Mouse (Mus musculus): ENCODE measurements around the gene Ppfia3. TPM values are rescaled to one million over a fixed set of nuclear protein-coding genes. Genes with fewer than 3 reads are reported as not detected.
"Not testable (repeated sequence)": the region's sequence is repeated elsewhere in the genome, so short reads cannot be mapped to it uniquely, and the experiment has no call there.

Gene Ppfia3
- polyA plus RNA-seq, 1 experiment, result 0.27 TPM

GRCm38 (mm10) chr7:45403532-45404261 lies 36.9 kb upstream of the Ppfia3 start:
- TF ChIP-seq POLR2A (IDR thresholded peaks at IDR 0.05; ENCODE audit: low read depth, low read length), result no peak
- TF ChIP-seq CTCF (IDR thresholded peaks at IDR 0.05; ENCODE audit: extremely low read depth, insufficient read depth, insufficient read length, insufficient replicate concordance), result peak; percentile 36; the same call in 1 of the 2 replicates
- Histone ChIP-seq H3K4me1 (ENCODE audit: control insufficient read depth, insufficient read depth, insufficient read length) (peaks cover 5% of the 10 kb centered on the region; the same call in 1 of the 2 replicates), H3K4me3 (ENCODE audit: extremely low read depth, insufficient read depth, insufficient read length) (no peak overlapping the region), H3K27ac (ENCODE audit: insufficient read depth, low read length) (no peak overlapping the region), H3K27me3 (ENCODE audit: control insufficient read depth, insufficient read depth, low read length) (peaks cover 12% of the 10 kb centered on the region), H3K36me3 (ENCODE audit: control insufficient read depth, insufficient read depth, low read length) (no peaks in the 10 kb centered on the region)
- peak; percentile 59 to 60 for DNase-seq (ENCODE audit: low read depth in 1 of 2, low spot score in 2 of 2)
- 38% methylated on average over 6 of the region's 6 CpGs for WGBS

- WGBS, result 84% methylated on average over 10 of the region's 10 CpGs
- Histone ChIP-seq H3K4me3 (ENCODE audit: extremely low read depth, insufficient read depth, insufficient read length) (no peak overlapping the region), H3K27me3 (ENCODE audit: control insufficient read depth, insufficient read depth, low read length) (peaks cover 9% of the 10 kb centered on the region)
These were observed 34.8 kb upstream of the Ppfia3 start for GRCm38 (mm10) chr7:45401521-45402085.

GRCm38 (mm10) chr7:45396787-45397186 lies 30.0 kb upstream of the Ppfia3 start:
- WGBS, result 59% methylated on average over 2 of the region's 2 CpGs
- no peaks in the 10 kb centered on the region for H3K27me3 ChIP-seq (ENCODE audit: control insufficient read depth, insufficient read depth, low read length)
- peaks cover 9% of the 10 kb centered on the region; the same call in 1 of the 2 replicates for H3K4me1 ChIP-seq (ENCODE audit: control insufficient read depth, insufficient read depth, insufficient read length)
- H3K4me3 ChIP-seq (ENCODE audit: extremely low read depth, insufficient read depth, insufficient read length), result no peak overlapping the region
- no peak overlapping the region for H3K27ac ChIP-seq (ENCODE audit: insufficient read depth, low read length)
- H3K36me3 ChIP-seq (ENCODE audit: control insufficient read depth, insufficient read depth, low read length), result peaks cover 11% of the 10 kb centered on the region
- DNase-seq (ENCODE audit: low read depth in 1 of 2, low spot score in 2 of 2), result no peak
- TF ChIP-seq CTCF (IDR thresholded peaks at IDR 0.05; ENCODE audit: extremely low read depth, insufficient read depth, insufficient read length, insufficient replicate concordance) (no peak), POLR2A (IDR thresholded peaks at IDR 0.05; ENCODE audit: low read depth, low read length) (no peak)

More at GRCm38 (mm10) chr7:45401521-45402085, 34.8 kb upstream of the Ppfia3 start:
- Histone ChIP-seq H3K27ac (ENCODE audit: insufficient read depth, low read length) (no peak overlapping the region), H3K36me3 (ENCODE audit: control insufficient read depth, insufficient read depth, low read length) (no peaks in the 10 kb centered on the region), H3K4me1 (ENCODE audit: control insufficient read depth, insufficient read depth, insufficient read length) (peaks cover 5% of the 10 kb centered on the region; the same call in 1 of the 2 replicates)
- DNase-seq (ENCODE audit: low read depth in 1 of 2, low spot score in 2 of 2), result no peak
- no peak for TF ChIP-seq CTCF (IDR thresholded peaks at IDR 0.05; ENCODE audit: extremely low read depth, insufficient read depth, insufficient read length, insufficient replicate concordance)
- no peak for TF ChIP-seq POLR2A (IDR thresholded peaks at IDR 0.05; ENCODE audit: low read depth, low read length)

- Histone ChIP-seq H3K27ac (ENCODE audit: insufficient read depth, low read length) (peak overlapping the region; percentile 62; the same call in 1 of the 2 replicates), H3K36me3 (ENCODE audit: control insufficient read depth, insufficient read depth, low read length) (peaks cover 14% of the 10 kb centered on the region), H3K4me3 (ENCODE audit: extremely low read depth, insufficient read depth, insufficient read length) (peak overlapping the region; percentile 59)
- 4% methylated on average over 3 of the region's 3 CpGs for WGBS
- H3K4me1 ChIP-seq (ENCODE audit: control insufficient read depth, insufficient read depth, insufficient read length); H3K27me3 ChIP-seq (ENCODE audit: control insufficient read depth, insufficient read depth, low read length); DNase-seq (ENCODE audit: low read depth in 1 of 2, low spot score in 2 of 2): not testable (repeated sequence)
These were observed 29.5 kb upstream of the Ppfia3 start for GRCm38 (mm10) chr7:45396337-45396775.

GRCm38 (mm10) chr7:45395578-45396336 lies 28.9 kb upstream of the Ppfia3 start, which contains the start of gene Snrnp70:
Gene Snrnp70 (minus strand): TSS chr7:45395742.
- peak within 1 kb of the TSS; percentile 87 for H3K27ac ChIP-seq (ENCODE audit: insufficient read depth, low read length)
- TF ChIP-seq POLR2A (IDR thresholded peaks at IDR 0.05; ENCODE audit: low read depth, low read length) (peak; percentile 91), CTCF (IDR thresholded peaks at IDR 0.05; ENCODE audit: extremely low read depth, insufficient read depth, insufficient read length, insufficient replicate concordance) (no peak)
- peak within 1 kb of the TSS; percentile 85 for H3K4me3 ChIP-seq (ENCODE audit: extremely low read depth, insufficient read depth, insufficient read length)
- DNase-seq (ENCODE audit: low read depth in 1 of 2, low spot score in 2 of 2), result peak; percentile 100
- under 1% methylated on average over 60 of the region's 60 CpGs for WGBS
- H3K27me3 ChIP-seq (ENCODE audit: control insufficient read depth, insufficient read depth, low read length), result no peaks in the 10 kb centered on the region
- peaks cover 9% of the 10 kb centered on the region; the same call in 1 of the 2 replicates for H3K4me1 ChIP-seq (ENCODE audit: control insufficient read depth, insufficient read depth, insufficient read length)
- peaks cover 15% of the 10 kb centered on the region for H3K36me3 ChIP-seq (ENCODE audit: control insufficient read depth, insufficient read depth, low read length)

- no peak for DNase-seq (ENCODE audit: low read depth in 1 of 2, low spot score in 2 of 2)
- Histone ChIP-seq H3K27ac (ENCODE audit: insufficient read depth, low read length) (peak overlapping the region; percentile 87), H3K4me1 (ENCODE audit: control insufficient read depth, insufficient read depth, insufficient read length) (peaks cover 9% of the 10 kb centered on the region; the same call in 1 of the 2 replicates), H3K27me3 (ENCODE audit: control insufficient read depth, insufficient read depth, low read length) (no peaks in the 10 kb centered on the region), H3K36me3 (ENCODE audit: control insufficient read depth, insufficient read depth, low read length) (peaks cover 20% of the 10 kb centered on the region), H3K4me3 (ENCODE audit: extremely low read depth, insufficient read depth, insufficient read length) (peak overlapping the region; percentile 85)
- TF ChIP-seq POLR2A (IDR thresholded peaks at IDR 0.05; ENCODE audit: low read depth, low read length), result no peak
- TF ChIP-seq CTCF (IDR thresholded peaks at IDR 0.05; ENCODE audit: extremely low read depth, insufficient read depth, insufficient read length, insufficient replicate concordance), result no peak
- under 1% methylated on average over 20 of the region's 20 CpGs for WGBS
These were observed 28.3 kb upstream of the Ppfia3 start for GRCm38 (mm10) chr7:45395129-45395541.

Measured in spleen, adult 2 months (tissue).